Mouse (Mus musculus): ENCODE data around the gene Tmed8. TPM values are rescaled to one million over a fixed set of nuclear protein-coding genes. Genes with fewer than 3 reads are reported as not detected.

The Tmed8 gene
- total RNA-seq (2012; rRNA removed) (27.3 and 29.1 TPM in 2 replicates), total RNA-seq (2014; rRNA removed) (27.9 and 29.3 TPM in 2 replicates), polyA plus RNA-seq (2012; ENCODE audit: insufficient read length, low read depth) (29.4 and 34.8 TPM in 2 replicates)

GRCm38 (mm10) chr12:87199973-87200586, at the start of gene Tmed8:
Gene Tmed8 (minus strand): TSS chr12:87200454.
- no peaks in the 10 kb centered on the region for H3K27me3 ChIP-seq (replicated peaks)
- peaks cover 3 to 32% of the 10 kb centered on the region in 2 experiments; a peak in 3 of 4 replicates for H3K4me1 ChIP-seq (ENCODE audit: control insufficient read depth in 1 of 2, insufficient read depth in 2 of 2)
- H3K9me3 ChIP-seq (replicated peaks; ENCODE audit: low read length): no peaks in the 10 kb centered on the region
- peak within 1 kb of the TSS; percentile 81 for H3K27ac ChIP-seq (ENCODE audit: insufficient read depth, low read depth)
- dilution Hi-C loops (cut with MboI; ENCODE audit: extremely low pct_ligation_motif_present, extremely low pct_unique_long_range_greater_than_20kb, low sequenced_read_pairs) (no loop called here), in situ Hi-C loops (cut with MboI; ENCODE audit: low pct_ligation_motif_present, low pct_unique_long_range_greater_than_20kb, low sequenced_read_pairs) (loop anchor here (5.0 kb wide), 1 partner anchor 137 kb away; no protein-coding TSS in a partner anchor)
- H3K36me3 ChIP-seq (replicated peaks in 1 of 2; ENCODE audit: control insufficient read depth in 1 of 2, insufficient read depth in 1 of 2, low read length in 1 of 2): peaks cover 0 to 2% of the 10 kb centered on the region in 2 experiments
- H3K4me2 ChIP-seq (ENCODE audit: insufficient read depth, low read depth, poor library complexity, severe bottlenecking): peak within 1 kb of the TSS; percentile 90
- TF ChIP-seq ELF1 (IDR thresholded peaks at IDR 0.05; ENCODE audit: low read depth, low read length) (peak; percentile 30; the same call in 1 of the 2 replicates), USF1 (IDR thresholded peaks at IDR 0.05; ENCODE audit: low read depth, low read length) (no peak), ZNF384 (IDR thresholded peaks at IDR 0.05; ENCODE audit: low read depth, low read length) (no peak), MEF2A (IDR thresholded peaks at IDR 0.05; ENCODE audit: borderline replicate concordance, low read depth, low read length) (no peak), CHD1 (IDR thresholded peaks at IDR 0.05; ENCODE audit: low read depth, low read length) (no peak), POLR2A (IDR thresholded peaks at IDR 0.05; ENCODE audit: low read depth, low read length) (peak; percentile 38; the same call in 1 of the 2 replicates), MAZ (IDR thresholded peaks at IDR 0.05; ENCODE audit: low read depth, low read length) (0 out of 2 replicates have a peak, but pooled peaks have one; percentile 39), MYC (IDR thresholded peaks at IDR 0.05; ENCODE audit: low read depth, low read length) (no peak), SIN3A (IDR thresholded peaks at IDR 0.05; ENCODE audit: low read length) (peak; percentile 61), HCFC1 (IDR thresholded peaks at IDR 0.05; ENCODE audit: low read depth, low read length) (no peak; the same call in 1 of the 2 replicates), KAT2A (IDR thresholded peaks at IDR 0.05; ENCODE audit: insufficient replicate concordance, low read length) (0 out of 2 replicates have a peak, but pooled peaks have one; percentile 7), MXI1 (IDR thresholded peaks at IDR 0.05; ENCODE audit: low read depth, low read length) (peak; percentile 88), NELFE (IDR thresholded peaks at IDR 0.05; ENCODE audit: low read depth, low read length) (no peak), BHLHE40 (IDR thresholded peaks at IDR 0.05; ENCODE audit: low read depth, low read length) (peak; percentile 76), CTCF (conservative IDR thresholded peaks at IDR 0.05 in 1 of 2, IDR thresholded peaks at IDR 0.05 in 1 of 2; ENCODE audit: low read depth in 2 of 2, low read length in 2 of 2) (no peak), TCF12 (IDR thresholded peaks at IDR 0.05; ENCODE audit: low read depth, low read length) (0 out of 2 replicates have a peak, but pooled peaks have one; percentile 10), ZC3H11A (IDR thresholded peaks at IDR 0.05; ENCODE audit: low read depth, low read length) (no peak), EP300 (IDR thresholded peaks at IDR 0.05; ENCODE audit: low read length) (no peak), POLR2AphosphoS2 (IDR thresholded peaks at IDR 0.05; ENCODE audit: low read depth, low read length) (no peak), RAD21 (IDR thresholded peaks at IDR 0.05; ENCODE audit: low read depth, low read length) (no peak), JUN (IDR thresholded peaks at IDR 0.05; ENCODE audit: insufficient read depth, low read depth, low read length) (0 out of 2 replicates have a peak, but pooled peaks have one; percentile 10), SMC3 (IDR thresholded peaks at IDR 0.05; ENCODE audit: low read depth, low read length) (no peak), RCOR1 (conservative IDR thresholded peaks at IDR 0.05; ENCODE audit: low read depth, low read length) (no peak), ZMIZ1 (IDR thresholded peaks at IDR 0.05; ENCODE audit: low read depth, low read length) (no peak), NRF1 (IDR thresholded peaks at IDR 0.05; ENCODE audit: low read depth, low read length) (no peak), TBP (conservative IDR thresholded peaks at IDR 0.05; ENCODE audit: low read depth, low read length) (no peak), ZKSCAN1 (IDR thresholded peaks at IDR 0.05; ENCODE audit: borderline replicate concordance, low read depth, low read length) (no peak), MAFK (IDR thresholded peaks at IDR 0.05; ENCODE audit: insufficient replicate concordance, low read length) (no peak), ETS1 (conservative IDR thresholded peaks at IDR 0.05; ENCODE audit: low read depth, low read length) (no peak; the same call in 1 of the 2 replicates), MAX (IDR thresholded peaks at IDR 0.05; ENCODE audit: low read length) (no peak), JUND (conservative IDR thresholded peaks at IDR 0.05; ENCODE audit: low read depth, low read length) (no peak), UBTF (IDR thresholded peaks at IDR 0.05; ENCODE audit: low read depth, low read length) (peak; percentile 88), PAX5 (IDR thresholded peaks at IDR 0.05; ENCODE audit: low read length) (no peak), GABPA (IDR thresholded peaks at IDR 0.05; ENCODE audit: insufficient replicate concordance, low read depth, low read length) (no peak)
- H3K4me3 ChIP-seq (replicated peaks in 1 of 3; ENCODE audit: low read depth in 2 of 3, low read length in 2 of 3, poor library complexity in 1 of 3): peak within 1 kb of the TSS; percentile 96 to 99 (median 98)
- peaks cover 27% of the 10 kb centered on the region for H3K79me2 ChIP-seq (replicated peaks; ENCODE audit: control insufficient read depth, extremely low read depth, insufficient read depth, poor library complexity, severe bottlenecking)
- peak within 1 kb of the TSS; percentile 98 for H3K9ac ChIP-seq (ENCODE audit: insufficient read depth, low read depth)
- DNase-seq (ENCODE audit: extremely low read depth): peak; percentile 68

Data from CH12.LX (cell line).